Mouse (Mus musculus) heart, adult 9 months (tissue): Measurements from ENCODE around the gene Bbox1.
A peak's percentile ranks its signal among the peaks of the same experiment; 100 is the strongest.

Experiments used
- DNase-seq, 2 experiments: peaks; one replicate each; pipeline ENCODE4 v3.0.0; 2022; ENCODE audit warnings: low spot score in 2 of 2

The Bbox1 gene

DNA sequence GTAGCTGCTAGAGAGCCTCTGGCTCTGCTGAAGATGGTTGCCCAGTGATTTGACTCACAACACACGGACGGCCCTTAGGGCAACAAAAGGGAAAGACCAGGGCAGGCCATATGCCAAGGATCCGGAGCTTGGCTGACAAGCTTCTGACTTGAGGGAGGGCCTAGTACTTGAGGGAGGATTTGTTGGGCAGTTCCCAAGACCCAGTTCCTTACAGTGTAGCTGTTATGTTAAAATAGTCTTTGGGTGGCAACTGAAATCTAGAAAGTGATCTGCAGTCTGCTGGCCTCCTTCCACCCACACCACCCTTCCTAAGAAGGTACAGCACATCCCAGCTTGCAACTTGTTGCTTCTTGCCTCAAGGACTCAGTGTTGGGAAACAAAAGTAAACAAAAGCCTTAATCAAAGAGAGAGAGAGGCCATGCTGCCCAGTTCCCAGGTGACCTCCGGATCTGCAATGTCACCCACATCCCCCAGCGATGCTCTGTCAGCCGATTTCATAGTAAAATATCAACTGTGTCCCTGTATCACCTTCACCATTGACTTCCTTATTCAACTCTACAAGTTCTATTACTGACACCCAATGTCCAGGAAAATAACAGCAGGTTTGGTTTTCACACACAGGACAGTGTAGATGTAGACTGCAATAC lies at the start of gene Bbox1:
Gene Bbox1 (minus strand): TSS at position 52 of the 647 bp plus-strand sequence.
- DNase-seq: no peak

DNA sequence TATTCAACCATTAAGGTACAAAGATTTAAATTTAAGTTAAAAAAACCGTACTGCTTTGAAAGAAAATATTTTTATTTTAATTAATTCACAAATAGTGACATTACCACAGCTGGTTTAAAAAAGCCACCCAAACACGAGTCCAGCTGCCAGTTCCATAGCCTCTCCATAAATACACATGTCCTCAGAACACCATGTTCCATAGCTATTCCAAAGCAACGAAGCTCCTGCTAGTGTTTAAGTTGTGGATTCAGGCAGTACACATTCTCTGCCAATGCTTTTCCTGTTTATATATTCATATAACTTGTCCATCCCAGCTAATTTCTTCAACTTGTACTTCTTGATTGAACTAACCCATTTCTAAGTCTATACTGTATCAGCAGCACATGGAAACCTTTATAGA lies 49.5 kb upstream of the Bbox1 start:
- no peak for DNase-seq

DNA sequence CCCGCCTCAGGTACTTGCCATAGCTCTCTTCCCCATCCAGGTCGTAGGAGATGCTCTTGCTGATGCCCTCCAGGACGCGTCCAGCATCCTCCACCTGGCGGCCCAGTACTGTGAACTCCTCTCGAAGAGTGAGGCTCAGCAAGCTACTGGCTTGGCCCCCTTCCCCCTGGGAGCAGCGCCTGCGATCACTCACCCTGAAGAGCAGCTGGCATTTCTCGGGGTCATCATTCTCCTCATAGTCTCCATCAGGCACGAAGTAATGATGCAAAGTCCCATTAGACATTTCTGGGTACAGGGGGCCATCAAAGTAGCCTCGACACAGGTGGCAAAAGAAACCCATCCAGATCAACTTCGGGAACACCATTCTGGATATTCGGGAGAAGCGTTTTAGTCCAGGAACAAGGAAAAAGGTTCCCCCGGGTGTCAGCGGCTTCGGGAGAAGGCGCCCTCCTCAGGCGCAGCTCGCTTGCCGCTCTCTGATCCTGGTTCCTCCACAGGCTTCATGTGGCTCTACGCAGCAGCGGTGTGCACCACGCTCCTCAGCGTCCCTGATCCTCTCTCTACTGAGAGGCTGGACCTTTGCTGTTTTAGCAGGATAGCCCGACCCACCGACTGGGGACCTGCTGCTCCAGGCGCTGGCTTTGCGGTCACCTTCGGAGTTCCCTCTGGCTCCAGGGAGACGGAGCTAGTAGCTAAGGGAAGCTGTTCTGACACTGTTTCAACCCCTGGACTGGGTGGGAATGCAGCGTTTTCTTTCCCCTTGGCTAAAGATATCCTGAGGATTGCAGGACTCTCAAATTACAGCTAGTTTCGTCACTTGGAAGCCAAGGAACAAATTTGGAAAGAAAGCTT lies 48.3 kb upstream of the Bbox1 start, which contains the start of gene Fibin:
Gene Fibin (minus strand): TSS at position 752 of the 852 bp plus-strand sequence.
- DNase-seq: peak; percentile 73 to 76

GRCm38 (mm10) chr2:110353302-110353970 lies 39.1 kb upstream of the Bbox1 start:
- DNase-seq: no peak

DNA sequence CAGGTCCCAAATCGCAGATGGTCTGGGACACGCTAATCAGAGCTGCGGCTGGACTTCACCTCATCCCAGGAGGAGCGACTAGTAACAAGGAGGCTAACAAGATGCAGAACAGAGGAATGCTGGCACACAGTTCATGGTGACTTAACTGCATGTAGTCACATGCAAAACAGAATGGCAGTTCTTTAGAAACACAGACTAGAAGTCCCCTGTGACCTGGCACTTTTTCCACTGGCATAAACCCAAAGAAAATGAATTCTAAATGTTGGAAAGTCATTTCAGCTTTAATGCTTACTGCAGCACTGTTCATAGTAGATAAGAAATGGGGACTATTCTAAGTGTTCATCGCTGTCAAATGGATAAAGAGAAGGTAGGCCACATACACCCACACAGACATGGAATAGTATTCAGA lies 37.5 kb upstream of the Bbox1 start:
- DNase-seq: no peak

DNA sequence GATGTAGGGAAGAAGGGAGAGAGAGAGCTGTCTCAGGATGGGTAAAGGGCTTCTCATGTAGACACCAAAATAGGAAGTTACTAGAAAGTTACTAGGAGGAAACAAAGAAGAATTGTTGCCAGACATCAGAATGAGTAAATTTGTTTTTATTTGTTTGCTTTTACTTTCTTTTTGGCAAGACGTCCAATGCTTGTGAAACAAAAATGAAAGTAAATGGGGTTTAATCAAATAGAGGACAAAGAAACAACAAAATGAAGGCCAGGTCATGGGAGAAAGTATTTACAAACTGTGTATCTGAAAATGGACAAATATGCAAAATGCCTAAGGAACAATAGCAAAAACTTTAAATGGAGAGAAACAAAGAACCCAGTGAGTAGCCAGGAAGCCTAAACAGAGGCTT lies 37.0 kb upstream of the Bbox1 start:
- no peak for DNase-seq

GRCm38 (mm10) chr2:110328953-110329352 lies 14.6 kb upstream of the Bbox1 start:
- no peak for DNase-seq

GRCm38 (mm10) chr2:110319949-110320348 lies 5.6 kb upstream of the Bbox1 start:
- peak; percentile 46 to 55 for DNase-seq

DNA sequence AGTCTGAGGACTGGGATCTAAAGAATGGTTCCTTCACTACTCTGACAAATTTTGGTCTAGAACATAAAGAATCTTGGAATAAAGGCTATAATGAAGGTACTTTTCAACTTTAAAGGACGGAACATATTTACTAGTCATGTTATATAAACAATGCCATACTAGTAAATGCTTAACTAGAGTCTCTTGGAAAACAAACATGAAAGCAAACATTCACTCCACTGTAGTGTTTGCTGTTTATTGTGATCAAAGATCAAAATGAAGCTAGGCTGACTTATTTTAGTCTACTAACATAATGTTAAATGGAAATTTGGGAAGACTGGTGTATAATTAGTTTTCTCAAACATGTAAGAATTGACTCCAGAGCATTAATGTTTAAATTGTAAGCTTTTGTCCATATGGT lies 4.9 kb upstream of the Bbox1 start:
- no peak for DNase-seq

GRCm38 (mm10) chr2:110318719-110319118 lies 4.4 kb upstream of the Bbox1 start:
- no peak for DNase-seq

- DNase-seq: no peak
Measured at GRCm38 (mm10) chr2:110316116-110316883, 1.9 kb upstream of the Bbox1 start.

GRCm38 (mm10) chr2:110314074-110314473 lies 286 bp downstream of the Bbox1 start:
- no peak for DNase-seq

DNA sequence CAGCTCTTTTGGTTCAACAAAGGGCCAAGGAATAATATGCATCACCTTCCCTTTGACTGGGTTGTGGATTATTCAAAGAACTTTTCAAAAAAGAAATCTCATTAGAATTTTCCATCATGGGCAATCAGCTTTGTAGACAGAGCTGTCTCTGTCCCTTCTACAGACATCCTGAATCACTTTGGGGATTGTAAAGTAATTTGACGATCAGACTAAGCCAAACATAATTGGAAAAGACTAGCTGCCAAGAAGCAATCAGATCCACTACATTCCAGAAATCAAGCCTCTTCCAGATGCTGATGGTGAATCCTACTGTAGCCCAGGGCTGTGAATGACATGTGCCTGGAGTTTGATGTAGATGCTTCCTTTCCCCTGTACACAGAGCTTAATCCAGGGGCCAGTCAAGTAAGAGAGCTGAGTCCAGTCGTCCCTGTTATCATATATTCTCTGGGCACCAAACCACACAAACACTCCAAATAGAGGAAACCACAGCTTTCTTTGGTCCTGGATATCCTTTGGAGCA lies 995 bp downstream of the Bbox1 start:
- no peak for DNase-seq

DNA sequence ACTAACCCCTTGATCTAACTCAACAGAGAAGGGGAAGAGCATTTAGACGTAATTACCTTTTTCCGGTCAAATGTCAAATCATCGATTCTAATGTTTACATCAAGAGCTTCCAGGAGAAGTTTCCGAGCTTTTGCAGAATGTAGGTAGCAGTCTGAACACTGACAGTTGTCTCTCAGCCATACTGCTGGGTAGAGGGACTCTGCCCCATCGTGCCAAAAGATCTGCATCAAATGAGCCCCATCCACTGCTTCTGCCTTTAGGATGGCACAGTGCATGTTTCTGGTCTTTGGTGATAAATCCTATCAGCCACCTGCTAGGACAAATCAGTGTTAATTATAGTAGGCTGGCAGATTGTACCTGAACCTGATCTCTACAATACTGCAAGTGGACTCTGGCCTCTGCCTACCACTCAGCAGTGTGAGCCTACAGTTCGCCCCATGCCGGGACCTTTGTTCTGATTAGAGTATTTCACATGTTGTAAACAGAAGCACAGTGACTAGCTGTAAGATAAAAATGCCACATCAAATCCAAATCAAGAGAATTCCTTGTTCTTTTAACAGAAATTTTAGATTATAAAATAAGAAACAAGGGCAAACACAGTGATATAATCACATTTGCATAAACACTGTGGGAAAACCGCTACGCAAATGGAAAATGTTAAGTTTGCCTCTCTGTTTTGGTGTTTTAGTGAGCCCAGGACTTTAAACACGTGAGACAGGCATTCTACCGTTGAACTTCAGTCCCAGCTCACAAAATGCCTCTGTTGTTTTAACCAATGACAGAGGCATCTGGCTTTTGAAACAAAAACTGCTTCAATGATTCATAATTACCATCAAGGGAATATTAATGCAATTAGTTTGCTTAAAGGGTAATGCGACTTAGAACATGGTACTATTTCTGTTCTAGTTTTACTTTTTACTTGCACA lies 8.7 kb downstream of the Bbox1 start:
- no peak for DNase-seq

DNA sequence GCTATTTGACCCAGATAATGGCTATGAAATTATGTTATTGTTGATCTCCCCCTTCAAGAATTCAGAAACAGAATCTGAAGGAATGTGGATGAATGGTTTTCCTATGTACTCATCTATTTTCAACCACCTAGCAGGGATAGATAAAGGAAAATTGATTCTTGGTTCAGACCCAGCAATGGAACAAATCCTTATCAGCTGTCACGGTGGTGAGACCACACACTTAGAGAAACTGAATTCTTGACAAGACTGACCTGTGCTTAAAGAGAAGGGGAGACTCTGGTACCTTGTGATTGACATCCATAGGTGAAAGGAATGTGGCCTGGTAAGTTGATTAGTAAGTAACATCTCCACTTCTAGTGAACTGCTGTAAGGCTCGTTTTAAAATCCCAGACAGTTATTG lies 12.1 kb downstream of the Bbox1 start:
- no peak for DNase-seq

DNA sequence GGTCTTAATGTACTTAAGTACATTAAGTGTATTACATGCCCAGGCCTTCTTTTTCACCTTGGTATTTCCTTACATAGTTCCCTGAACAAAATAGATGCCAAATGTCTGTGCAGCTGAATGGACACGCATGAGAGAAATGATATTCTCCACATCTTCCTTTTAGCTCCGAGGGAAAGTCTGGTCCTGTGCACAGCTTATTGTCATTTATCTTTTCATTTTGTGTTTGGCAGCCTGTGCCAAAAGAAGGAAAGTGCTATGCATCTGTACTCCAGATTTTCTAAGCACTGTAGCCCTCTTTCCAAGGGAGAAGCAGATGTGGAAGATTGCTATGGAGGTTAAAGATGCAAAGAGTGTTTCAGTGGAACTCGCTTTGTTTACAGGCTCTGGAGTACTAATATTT lies 13.0 kb downstream of the Bbox1 start:
- no peak for DNase-seq

DNA sequence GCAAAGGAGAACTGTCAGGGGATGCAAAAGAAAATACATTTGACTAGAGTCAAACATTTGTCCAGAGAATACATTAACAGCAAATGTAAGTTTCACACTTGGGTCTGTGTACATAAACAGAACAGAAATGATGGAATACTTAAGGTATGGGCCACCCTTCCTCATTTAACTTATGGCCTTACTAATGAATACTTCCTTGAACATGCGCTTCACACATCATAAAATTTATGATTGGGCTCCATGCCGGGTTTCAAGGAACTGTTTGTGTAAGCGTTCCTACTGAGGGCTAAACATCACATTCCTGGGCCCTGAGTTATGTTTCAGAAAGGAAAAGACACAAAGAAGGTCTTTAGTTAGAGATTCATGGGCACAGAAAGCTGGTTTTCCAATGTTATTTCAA lies 19.4 kb downstream of the Bbox1 start:
- no peak for DNase-seq

GRCm38 (mm10) chr2:110287959-110288358 lies 26.4 kb downstream of the Bbox1 start:
- no peak for DNase-seq

DNA sequence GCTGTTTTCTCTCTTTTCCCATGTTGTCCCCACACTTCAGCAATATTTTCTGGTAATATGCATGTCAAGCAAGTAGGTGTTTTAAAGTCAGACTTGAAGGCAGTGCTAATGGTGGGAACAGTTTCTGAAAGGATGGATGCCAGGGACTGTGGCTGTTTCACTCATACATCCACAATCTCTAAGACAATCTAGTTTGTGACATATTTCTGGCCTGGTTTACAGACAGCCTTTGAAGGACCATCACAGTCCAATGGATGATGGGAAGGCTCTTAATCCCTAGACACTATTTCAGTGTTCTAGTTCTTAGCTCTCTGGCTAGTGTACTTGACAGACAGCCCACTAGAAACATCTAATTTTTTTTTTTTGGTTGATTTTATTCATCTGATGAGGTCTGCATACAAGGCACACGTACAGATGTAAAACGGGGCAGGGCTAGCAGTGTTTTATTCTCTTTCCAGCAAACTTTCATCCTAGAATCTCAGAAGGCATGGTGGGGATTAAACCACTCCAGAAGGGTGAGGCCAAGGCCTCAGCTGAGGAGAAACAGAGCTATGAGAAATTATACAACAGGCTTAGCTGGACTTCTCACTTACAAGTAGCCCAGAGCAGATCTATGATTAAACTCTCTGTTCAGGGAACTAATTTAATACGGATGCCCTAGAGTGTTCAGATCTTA lies 28.4 kb downstream of the Bbox1 start:
- no peak for DNase-seq

DNA sequence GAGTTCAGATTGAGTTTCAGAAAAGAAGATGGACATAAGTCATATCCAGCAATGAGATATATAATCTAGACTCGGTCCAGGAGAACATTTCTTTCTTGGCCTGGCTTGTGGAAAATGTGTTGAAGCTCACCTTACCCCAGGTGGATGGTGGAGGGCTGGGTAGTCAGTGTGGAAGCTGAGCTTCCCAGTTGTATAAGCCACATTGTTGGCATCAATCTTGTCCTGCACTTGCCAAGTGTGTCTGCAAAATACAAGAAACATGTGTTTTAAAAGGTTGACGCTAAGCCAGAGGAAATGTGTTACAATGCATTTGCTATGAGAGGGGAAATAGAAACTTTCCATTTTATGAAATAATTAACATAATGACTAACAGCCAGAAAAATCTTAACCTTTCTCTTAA lies 38.9 kb downstream of the Bbox1 start:
- DNase-seq: no peak
